Mouse (Mus musculus) forebrain, postnatal 0 days (tissue): ENCODE measurements around the gene Clcnkb. TPM values are rescaled to one million over a fixed set of nuclear protein-coding genes. Genes with fewer than 3 reads are reported as not detected.

Experiments
- ATAC-seq: fragments of 200-750 bp; cut with Nextera tagmentation; 2 replicates; pipeline ENCODE4 v1.8.0; 2017; ENCODE audit warnings: mild to moderate bottlenecking, moderate library complexity
- DNase-seq: peaks from one replicate; pipeline ENCODE4 v3.0.0-alpha.2; 2015
- H3K27ac ChIP-seq: fragments of 300-500 bp; sonication (generic); 2 replicates; pipeline ENCODE4 v1.5.1; 2014; ENCODE audit warnings: low read depth, mild to moderate bottlenecking, antibody characterized with exemption, low read length, moderate library complexity, mixed read lengths
- H3K27me3 ChIP-seq: fragments of 300-500 bp; sonication (generic); 2 replicates; pipeline ENCODE4 v1.6.1; 2014; ENCODE audit warnings: mild to moderate bottlenecking, low read length, mixed read lengths; ENCODE audit not compliant: insufficient read depth
- H3K36me3 ChIP-seq: fragments of 300-500 bp; sonication (generic); 2 replicates; pipeline ENCODE4 v1.6.1; 2014; ENCODE audit warnings: mild to moderate bottlenecking, moderate library complexity; ENCODE audit not compliant: insufficient read depth
- H3K4me1 ChIP-seq: fragments of 300-500 bp; sonication (generic); 2 replicates; pipeline ENCODE4 v1.6.1; 2014; ENCODE audit warnings: antibody characterized with exemption; ENCODE audit not compliant: insufficient read depth
- H3K4me2 ChIP-seq: fragments of 300-500 bp; sonication (generic); 2 replicates; pipeline ENCODE4 v1.6.1; 2014; ENCODE audit warnings: low read depth, mild to moderate bottlenecking, moderate library complexity
- H3K4me3 ChIP-seq: fragments of 300-500 bp; sonication (generic); 2 replicates; pipeline ENCODE4 v1.5.1; 2014; ENCODE audit warnings: low read depth, low read length, mixed read lengths
- H3K9ac ChIP-seq: fragments of 300-500 bp; sonication (generic); 2 replicates; pipeline ENCODE4 v1.6.1; 2014; ENCODE audit warnings: mild to moderate bottlenecking
- H3K9me3 ChIP-seq: fragments of 300-500 bp; sonication (generic); 2 replicates; pipeline ENCODE4 v1.6.1; 2016; ENCODE audit warnings: low read length
- CTCF ChIP-seq: sonication (generic); IDR thresholded peaks from 2 replicates; pipeline ENCODE4 v1.5.1; 2016; ENCODE audit warnings: antibody characterized with exemption, control low read depth, low read depth
- polyA plus RNA-seq: library from polyadenylated mRNA; unstranded; fragments of >200 nt; fragmentation: Nextera tagmentation; extraction: Ambion mirVana; gene quantifications from 2 replicates; pipeline ENCODE4 v1.2.1, GENCODE M21; 2015
- total RNA-seq: library from RNA; depleted of rRNA; stranded (reverse); fragments of >200 nt; gene quantifications from 2 replicates; pipeline ENCODE4 v1.2.3, GENCODE M21; 2014; rRNA removed

Gene Clcnkb
- total and polyA plus RNA-seq, 2 experiments from 2014 or later = not detected

GRCm38 (mm10) chr4:141357811-141358210 lies 58.0 kb downstream of the Clcnkb start:
- no peak overlapping the region for H3K9ac ChIP-seq
- no peaks in the 10 kb centered on the region for H3K27me3 ChIP-seq

More at GRCm38 (mm10) chr4:141357811-141358210, 58.0 kb downstream of the Clcnkb start:
- DNase-seq = no peak
- no peak overlapping the region for H3K4me2 ChIP-seq
- H3K27ac ChIP-seq = no peak overlapping the region
- H3K4me3 ChIP-seq = no peak overlapping the region
- TF ChIP-seq CTCF = no peak
- no peaks in the 10 kb centered on the region for H3K9me3 ChIP-seq
- H3K4me1 ChIP-seq = no peaks in the 10 kb centered on the region
- ATAC-seq = no peak
- H3K36me3 ChIP-seq = no peaks in the 10 kb centered on the region

Other genes starting within 250 kb of the Clcnkb start
- gene Rsg1, start 202.1 kb downstream of the Clcnkb start, total RNA-seq = 4.5 and 6.9 TPM in 2 replicates
- 3.7 and 5.2 TPM in 2 replicates for gene Rsg1, start 202.1 kb downstream of the Clcnkb start, polyA plus RNA-seq
- gene Arhgef19, start 176.5 kb downstream of the Clcnkb start, total RNA-seq = 0.95 and 1.6 TPM in 2 replicates
- gene Arhgef19, start 176.5 kb downstream of the Clcnkb start, polyA plus RNA-seq = 0.52 and 0.90 TPM in 2 replicates
- gene Epha2, start 114.8 kb downstream of the Clcnkb start, total RNA-seq = 1.2 and 1.4 TPM in 2 replicates
- 0.33 and 0.39 TPM in 2 replicates for gene Epha2, start 114.8 kb downstream of the Clcnkb start, polyA plus RNA-seq
- gene Fam131c, start 47.8 kb downstream of the Clcnkb start, total RNA-seq = 48.8 and 50.4 TPM in 2 replicates
- gene Fam131c, start 47.8 kb downstream of the Clcnkb start, polyA plus RNA-seq = 28.9 and 37.0 TPM in 2 replicates
- gene Clcnka, start 17.3 kb downstream of the Clcnkb start, total RNA-seq = 0.24 TPM in 1 of 2 replicates, not detected in the other
- gene Clcnka, start 17.3 kb downstream of the Clcnkb start, polyA plus RNA-seq = 0.10 TPM in 1 of 2 replicates, not detected in the other
- gene Hspb7, start 4.8 kb upstream of the Clcnkb start, total RNA-seq = not detected in 2 replicates
- gene Hspb7, start 4.8 kb upstream of the Clcnkb start, polyA plus RNA-seq = not detected in 2 replicates
- 2.4 and 4.6 TPM in 2 replicates for gene Srarp, start 20.1 kb upstream of the Clcnkb start, total RNA-seq
- 0.63 and 0.69 TPM in 2 replicates for gene Srarp, start 20.1 kb upstream of the Clcnkb start, polyA plus RNA-seq
- 42.1 and 51.5 TPM in 2 replicates for gene Zbtb17, start 28.6 kb upstream of the Clcnkb start, total RNA-seq
- 32.8 and 34.8 TPM in 2 replicates for gene Zbtb17, start 28.6 kb upstream of the Clcnkb start, polyA plus RNA-seq
- 21.7 and 24.7 TPM in 2 replicates for gene Spen, start 122.6 kb upstream of the Clcnkb start, total RNA-seq
- 6.0 and 10.7 TPM in 2 replicates for gene Spen, start 122.6 kb upstream of the Clcnkb start, polyA plus RNA-seq
- gene Fblim1, start 190.1 kb upstream of the Clcnkb start, total RNA-seq = 20.8 and 22.3 TPM in 2 replicates
- gene Fblim1, start 190.1 kb upstream of the Clcnkb start, polyA plus RNA-seq = 24.9 and 26.1 TPM in 2 replicates
- 0.33 and 0.54 TPM in 2 replicates for gene Tmem82, start 202.6 kb upstream of the Clcnkb start, total RNA-seq
- gene Tmem82, start 202.6 kb upstream of the Clcnkb start, polyA plus RNA-seq = 0.21 and 0.24 TPM in 2 replicates
- gene Slc25a34, start 207.8 kb upstream of the Clcnkb start, total RNA-seq = 4.0 and 4.8 TPM in 2 replicates
- 0.72 and 1.1 TPM in 2 replicates for gene Slc25a34, start 207.8 kb upstream of the Clcnkb start, polyA plus RNA-seq
- 27.3 and 33.7 TPM in 2 replicates for gene Plekhm2, start 248.9 kb upstream of the Clcnkb start, total RNA-seq
- 5.0 and 5.6 TPM in 2 replicates for gene Plekhm2, start 248.9 kb upstream of the Clcnkb start, polyA plus RNA-seq